In genomic region chr7:127935028-127935722, GRCm38 (mm10) we compare ENCODE assay signal across 8 mouse cellular contexts. TPM values are rescaled to one million over a fixed set of nuclear protein-coding genes. Genes with fewer than 3 reads are reported as not detected.
DNase-seq lines count a peak whose midpoint lies in the region; ATAC-seq lines count a peak whose summit lies in the region.

No protein-coding gene starts in this region.

- H3K9ac ChIP-seq in hindbrain, embryonic 13.5 days: peak overlapping the region; percentile 84

- 6% methylated on average over 31 of the region's 32 CpGs for WGBS in hindbrain, embryonic 13.5 days

- peaks cover 19% of the 10 kb centered on the region for H3K4me1 ChIP-seq in hindbrain, embryonic 13.5 days (replicated peaks)

- ATAC-seq in hindbrain, embryonic 13.5 days (ENCODE audit: low FRiP score): peak; percentile 96

- H3K27ac ChIP-seq in hindbrain, embryonic 13.5 days: peak overlapping the region; percentile 83

- no peaks in the 10 kb centered on the region for H3K9me3 ChIP-seq in hindbrain, embryonic 13.5 days

- peak; percentile 98 for DNase-seq in R1 (ENCODE audit: low read depth, low spot score)
- peak; percentile 96 for DNase-seq in cerebellum, postnatal 14 days
- DNase-seq in frontal cortex, postnatal 14 days (ENCODE audit: low spot score in 2 of 2): peak; percentile 90 to 94
- DNase-seq in layer of hippocampus, postnatal 25 days (ENCODE audit: extremely low spot score in 1 of 2, low spot score in 1 of 2): peak; percentile 94 to 97
- peak; percentile 97 for DNase-seq in lung, postnatal 14 days
- peak; percentile 95 for DNase-seq in ovary, postnatal 36 days (ENCODE audit: low spot score)
- DNase-seq in thymus, postnatal 14 days: peak; percentile 96

- peak overlapping the region; percentile 74 for H3K4me3 ChIP-seq in hindbrain, embryonic 13.5 days

- peak overlapping the region; percentile 80 for H3K4me2 ChIP-seq in hindbrain, embryonic 13.5 days

- H3K36me3 ChIP-seq in hindbrain, embryonic 13.5 days: no peaks in the 10 kb centered on the region

- H3K27me3 ChIP-seq in hindbrain, embryonic 13.5 days: peaks cover 18% of the 10 kb centered on the region

RNA-seq across cellular contexts. Expression of gene Prss8, which starts 5.3 kb away (rescaled TPM):
- 0.26 and 0.30 TPM in 2 replicates for polyA plus RNA-seq in hindbrain, embryonic 13.5 days (2015; fragmentation: Nextera tagmentation; extraction: Ambion mirVana)
- total RNA-seq in layer of hippocampus, postnatal 25 days (2021): under 1 TPM; 0.35 to 0.52 TPM

RNA-seq across cellular contexts. Expression of gene Prss36, which starts 11.3 kb away (rescaled TPM):
- polyA plus RNA-seq in hindbrain, embryonic 13.5 days (2015; fragmentation: Nextera tagmentation; extraction: Ambion mirVana): 11.8 and 13.3 TPM in 2 replicates
- total RNA-seq in layer of hippocampus, postnatal 25 days (2021): 10 to 100 TPM; 10.6 to 13.5 TPM

RNA-seq across cellular contexts. Expression of gene Kat8, which starts 22.9 kb away (rescaled TPM):
- polyA plus RNA-seq in hindbrain, embryonic 13.5 days (2015; fragmentation: Nextera tagmentation; extraction: Ambion mirVana): 47.1 and 50.9 TPM in 2 replicates
- 10 to 100 TPM; 27.8 to 33.9 TPM for total RNA-seq in layer of hippocampus, postnatal 25 days (2021)

RNA-seq across cellular contexts. Expression of gene Bckdk, which starts 31.3 kb away (rescaled TPM):
- polyA plus RNA-seq in hindbrain, embryonic 13.5 days (2015; fragmentation: Nextera tagmentation; extraction: Ambion mirVana): 59.7 and 66.8 TPM in 2 replicates
- 10 to 100 TPM; 41.4 to 51.6 TPM for total RNA-seq in layer of hippocampus, postnatal 25 days (2021)

RNA-seq across cellular contexts. Expression of gene Fus, which starts 32.1 kb away (rescaled TPM):
- 397 and 402 TPM in 2 replicates for polyA plus RNA-seq in hindbrain, embryonic 13.5 days (2015; fragmentation: Nextera tagmentation; extraction: Ambion mirVana)
- 100 to 1,000 TPM; 270 to 376 TPM for total RNA-seq in layer of hippocampus, postnatal 25 days (2021)

Comparison
In these comparisons a context has a peak if more than half of its experiments do, and no peak if none do; other contexts are left out.
1. Peak in every context shown above with its lines: DNase-seq, ATAC-seq, H3K4me3 ChIP-seq and H3K27ac ChIP-seq.